Mouse (Mus musculus) frontal cortex, adult (tissue): Measurements from ENCODE around the gene Btg1.

ENCODE experiments used
- ATAC-seq: cut with Nextera tagmentation; 2 replicates; pipeline ENCODE4 v1.9.2; 2017; ENCODE audit warnings: mild to moderate bottlenecking, moderate library complexity, mixed read lengths; ENCODE audit not compliant: low TSS enrichment

Btg1 gene

GRCm38 (mm10) chr10:96630110-96630509 lies 13.3 kb downstream of the Btg1 start:
- ATAC-seq, result no peak

- ATAC-seq, result no peak
Observed at GRCm38 (mm10) chr10:96631066-96631711, 14.4 kb downstream of the Btg1 start.

GRCm38 (mm10) chr10:96632271-96633144 lies 15.7 kb downstream of the Btg1 start:
- peak; percentile 26; the same call in 1 of the 2 replicates for ATAC-seq

- ATAC-seq, result no peak
Observed at GRCm38 (mm10) chr10:96633145-96633516, 16.3 kb downstream of the Btg1 start.

- ATAC-seq, result 0 out of 2 replicates have a peak, but pooled peaks have one; percentile 17
Observed at GRCm38 (mm10) chr10:96635472-96635871, 18.7 kb downstream of the Btg1 start.

- ATAC-seq, result no peak
Observed at GRCm38 (mm10) chr10:96638477-96638876, 21.7 kb downstream of the Btg1 start.

- ATAC-seq, result no peak
Observed at GRCm38 (mm10) chr10:96642014-96642413, 25.2 kb downstream of the Btg1 start.

- 0 out of 2 replicates have a peak, but pooled peaks have one; percentile 33 for ATAC-seq
Observed at GRCm38 (mm10) chr10:96642751-96643150, 25.9 kb downstream of the Btg1 start.

- ATAC-seq, result no peak
Observed at GRCm38 (mm10) chr10:96645183-96645582, 28.4 kb downstream of the Btg1 start.

- ATAC-seq, result peak; percentile 66
Observed at GRCm38 (mm10) chr10:96646024-96646866, 29.4 kb downstream of the Btg1 start.

- ATAC-seq, result no peak
Observed at GRCm38 (mm10) chr10:96646867-96647462, 30.2 kb downstream of the Btg1 start.

- no peak for ATAC-seq
Observed at GRCm38 (mm10) chr10:96648161-96648561, 31.4 kb downstream of the Btg1 start.

- ATAC-seq, result no peak
Observed at GRCm38 (mm10) chr10:96649524-96649923, 32.7 kb downstream of the Btg1 start.

GRCm38 (mm10) chr10:96652372-96652771 lies 35.6 kb downstream of the Btg1 start:
- ATAC-seq, result no peak

- ATAC-seq, result no peak
Observed at GRCm38 (mm10) chr10:96653030-96653429, 36.2 kb downstream of the Btg1 start.

- ATAC-seq, result no peak
Observed at GRCm38 (mm10) chr10:96654079-96654478, 37.3 kb downstream of the Btg1 start.

GRCm38 (mm10) chr10:96654576-96654975 lies 37.8 kb downstream of the Btg1 start:
- ATAC-seq, result no peak

GRCm38 (mm10) chr10:96655066-96655465 lies 38.3 kb downstream of the Btg1 start:
- no peak for ATAC-seq

- ATAC-seq, result no peak
Observed at GRCm38 (mm10) chr10:96656176-96656575, 39.4 kb downstream of the Btg1 start.

- no peak for ATAC-seq
Observed at GRCm38 (mm10) chr10:96658906-96659305, 42.1 kb downstream of the Btg1 start.

- no peak for ATAC-seq
Observed at GRCm38 (mm10) chr10:96660280-96660985, 43.6 kb downstream of the Btg1 start.
